27 mouse cellular contexts compared by ENCODE assay signal in the genomic region with DNA sequence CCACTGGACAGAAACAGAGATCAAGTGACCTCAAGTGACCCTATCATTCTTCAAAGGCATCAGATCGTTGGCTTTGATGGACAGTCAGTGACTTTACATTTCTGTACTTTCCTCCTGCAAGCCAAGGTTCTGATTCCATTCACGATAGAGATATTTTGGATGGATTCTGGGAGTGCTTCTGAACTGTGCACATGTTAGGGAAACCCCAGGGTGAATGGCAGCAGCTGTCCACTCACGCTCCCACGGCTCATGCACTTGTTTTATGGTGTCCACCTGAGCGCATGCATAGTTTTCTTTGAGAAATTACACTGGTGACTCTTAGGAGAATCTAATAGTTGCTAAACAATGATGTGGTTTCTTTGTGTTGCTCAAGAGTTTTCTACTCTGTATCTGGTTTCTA. TPM values are rescaled to one million over a fixed set of nuclear protein-coding genes. Genes with fewer than 3 reads are reported as not detected.
DNase-seq lines count a peak whose midpoint lies in the region; ATAC-seq and TF ChIP-seq lines count a peak whose summit lies in the region.
"Had no signal": no experiment of that assay in that cellular context is flagged by ENCODE, and none has a peak within 500 bp of the region (broad histone marks: within the 10 kb centered on the region; RNA-seq: fewer than 3 reads in every experiment).

No protein-coding gene starts in this region.

- no peak overlapping the region for H3K4me3 ChIP-seq in gastrocnemius, adult 2 months
- no peak overlapping the region for H3K4me3 ChIP-seq in lung, embryonic 15.5 days
- no peak overlapping the region for H3K4me3 ChIP-seq in intestine, embryonic 16.5 days (ENCODE audit: low read length)
- no peak overlapping the region for H3K4me3 ChIP-seq in stomach, embryonic 15.5 days (replicated peaks)
- H3K4me3 ChIP-seq in hindbrain, embryonic 11.5 days (ENCODE audit: low read depth, low read length): no peak overlapping the region
- H3K4me3 ChIP-seq: hindbrain, embryonic 15.5 days; limb, embryonic 13.5 days; neural tube, embryonic 12.5 days had no signal

- intact Hi-C loops in gastrocnemius, adult 2 months (cut with DNase I): no loop called here

- no peak overlapping the region for H3K9ac ChIP-seq in lung, embryonic 15.5 days
- H3K9ac ChIP-seq in intestine, embryonic 16.5 days (ENCODE audit: low read depth, low read length): no peak overlapping the region
- H3K9ac ChIP-seq in stomach, embryonic 15.5 days: no peak overlapping the region
- H3K9ac ChIP-seq in hindbrain, embryonic 11.5 days (ENCODE audit: low read depth, low read length): no peak overlapping the region
- H3K9ac ChIP-seq: heart, embryonic 15.5 days; hindbrain, embryonic 15.5 days; limb, embryonic 13.5 days; neural tube, embryonic 12.5 days had no signal

- H3K4me1 ChIP-seq in lung, embryonic 15.5 days: peaks cover 24% of the 10 kb centered on the region
- H3K4me1 ChIP-seq in intestine, embryonic 16.5 days (ENCODE audit: control insufficient read depth, insufficient read depth, low read length): peaks cover 4% of the 10 kb centered on the region
- no peaks in the 10 kb centered on the region for H3K4me1 ChIP-seq in stomach, embryonic 15.5 days
- H3K4me1 ChIP-seq in hindbrain, embryonic 11.5 days (replicated peaks; ENCODE audit: control insufficient read depth, insufficient read depth, low read length): no peaks in the 10 kb centered on the region
- H3K4me1 ChIP-seq: hindbrain, embryonic 15.5 days; neural tube, embryonic 12.5 days had no signal

- no peaks in the 10 kb centered on the region for H3K27me3 ChIP-seq in lung, embryonic 15.5 days
- no peaks in the 10 kb centered on the region for H3K27me3 ChIP-seq in intestine, embryonic 16.5 days (replicated peaks; ENCODE audit: control insufficient read depth, insufficient read depth, low read length)
- no peaks in the 10 kb centered on the region for H3K27me3 ChIP-seq in stomach, embryonic 15.5 days (replicated peaks)
- H3K27me3 ChIP-seq in hindbrain, embryonic 11.5 days (ENCODE audit: control insufficient read depth, insufficient read depth, low read length): no peaks in the 10 kb centered on the region
- H3K27me3 ChIP-seq: heart, embryonic 15.5 days; hindbrain, embryonic 15.5 days; limb, embryonic 13.5 days; neural tube, embryonic 12.5 days had no signal

- no peaks in the 10 kb centered on the region for H3K36me3 ChIP-seq in lung, embryonic 15.5 days
- no peaks in the 10 kb centered on the region for H3K36me3 ChIP-seq in intestine, embryonic 16.5 days (ENCODE audit: control insufficient read depth, insufficient read depth, low read length)
- no peaks in the 10 kb centered on the region for H3K36me3 ChIP-seq in stomach, embryonic 15.5 days
- H3K36me3 ChIP-seq in hindbrain, embryonic 11.5 days (ENCODE audit: control insufficient read depth, insufficient read depth, low read length): no peaks in the 10 kb centered on the region
- H3K36me3 ChIP-seq: G1E; heart, embryonic 15.5 days; hindbrain, embryonic 15.5 days; limb, embryonic 13.5 days; neural tube, embryonic 12.5 days had no signal

- H3K4me2 ChIP-seq in lung, embryonic 15.5 days: no peak overlapping the region
- no peak overlapping the region for H3K4me2 ChIP-seq in intestine, embryonic 16.5 days (ENCODE audit: low read depth, low read length)
- H3K4me2 ChIP-seq in stomach, embryonic 15.5 days: no peak overlapping the region
- H3K4me2 ChIP-seq in hindbrain, embryonic 11.5 days (replicated peaks; ENCODE audit: low read depth, low read length): no peak overlapping the region
- H3K4me2 ChIP-seq: hindbrain, embryonic 15.5 days; limb, embryonic 13.5 days; liver, embryonic 11.5 days; midbrain, embryonic 11.5 days; neural tube, embryonic 12.5 days had no signal

- peak overlapping the region; percentile 79 for H3K27ac ChIP-seq in gastrocnemius, adult 2 months
- H3K27ac ChIP-seq in lung, embryonic 15.5 days: peak overlapping the region; percentile 90
- 0 out of 2 replicates have a peak overlapping the region, but pooled peaks have one; percentile 72 for H3K27ac ChIP-seq in intestine, embryonic 16.5 days (ENCODE audit: low read length)
- H3K27ac ChIP-seq in stomach, embryonic 15.5 days: peak overlapping the region; percentile 86; the same call in 1 of the 2 replicates
- H3K27ac ChIP-seq in hindbrain, embryonic 11.5 days (ENCODE audit: low read depth, low read length): no peak overlapping the region
- H3K27ac ChIP-seq: hindbrain, embryonic 15.5 days; limb, embryonic 13.5 days; neural tube, embryonic 12.5 days had no signal

- no peaks in the 10 kb centered on the region for H3K9me3 ChIP-seq in lung, embryonic 15.5 days
- no peaks in the 10 kb centered on the region for H3K9me3 ChIP-seq in intestine, embryonic 16.5 days (ENCODE audit: control insufficient read depth, low read length)
- H3K9me3 ChIP-seq in stomach, embryonic 15.5 days: no peaks in the 10 kb centered on the region
- H3K9me3 ChIP-seq in hindbrain, embryonic 11.5 days (ENCODE audit: control insufficient read depth, low read length): no peaks in the 10 kb centered on the region
- H3K9me3 ChIP-seq: G1E; heart, embryonic 15.5 days; hindbrain, embryonic 15.5 days; limb, embryonic 13.5 days; neural tube, embryonic 12.5 days had no signal

- no peak for DNase-seq in gastrocnemius, adult 2 months
- DNase-seq in gastrocnemius, postnatal 4 days (ENCODE audit: low spot score in 2 of 2): no peak
- no peak for DNase-seq in lung, postnatal 10 days
- DNase-seq in urinary bladder, postnatal 14 days (ENCODE audit: low spot score): no peak
- no peak for DNase-seq in hindbrain, embryonic 11.5 days (ENCODE audit: low spot score)
- DNase-seq: adrenal gland, adult 8-10 months; cerebellum, adult 2 months; cerebellum, postnatal 14 days; gastrocnemius, postnatal 25 days; heart, postnatal 4 days; kidney, postnatal 14 days; layer of hippocampus, adult 9-11 months; lung, postnatal 36 days; right cerebral cortex, postnatal 4 days had no signal

- WGBS in lung, embryonic 15.5 days: 71% methylated on average over 5 of the region's 5 CpGs
- WGBS in intestine, embryonic 16.5 days: 70% methylated on average over 5 of the region's 5 CpGs
- WGBS in stomach, embryonic 15.5 days: 74% methylated on average over 5 of the region's 5 CpGs
- 85% methylated on average over 5 of the region's 5 CpGs for WGBS in hindbrain, embryonic 11.5 days

- TF ChIP-seq CTCF in gastrocnemius, adult 2 months (IDR thresholded peaks at IDR 0.05): no peak

- no peak for ATAC-seq in lung, embryonic 15.5 days (ENCODE audit: borderline replicate concordance, extremely low read depth, low FRiP score, low TSS enrichment)
- no peak for ATAC-seq in intestine, embryonic 16.5 days
- ATAC-seq in stomach, embryonic 15.5 days (ENCODE audit: insufficient read depth, low FRiP score, low read depth): no peak
- no peak for ATAC-seq in hindbrain, embryonic 11.5 days (ENCODE audit: low FRiP score)
- ATAC-seq: forebrain, embryonic 14.5 days; inflammation-experienced regulatory T-cells, adult 6 months; midbrain, embryonic 16.5 days had no signal

RNA-seq across cellular contexts. Expression of a gene that starts 0.8 kb away (rescaled TPM):
- total RNA-seq in gastrocnemius, adult 2 months (2021): 10 to 100 TPM; 52.8 to 61.6 TPM
- 100 to 1,000 TPM; 375 to 430 TPM for total RNA-seq in gastrocnemius, postnatal 4 days (2021)
- polyA plus RNA-seq in lung, embryonic 15.5 days (2015; fragmentation: Nextera tagmentation; extraction: Ambion mirVana): 801 and 904 TPM in 2 replicates
- 1,466 and 1,574 TPM in 2 replicates for polyA plus RNA-seq in intestine, embryonic 16.5 days (2015; fragmentation: Nextera tagmentation; extraction: Ambion mirVana)
- 1,795 and 1,820 TPM in 2 replicates for polyA plus RNA-seq in stomach, embryonic 15.5 days (2015; fragmentation: Nextera tagmentation; extraction: Ambion mirVana)
- polyA plus RNA-seq in hindbrain, embryonic 11.5 days (2014; fragmentation: Nextera tagmentation; extraction: Ambion mirVana): 36.8 and 41.7 TPM in 2 replicates
- total RNA-seq: G1E had no signal
- polyA plus RNA-seq: G1E had no signal

RNA-seq across cellular contexts. Expression of a gene that starts 34.3 kb away (rescaled TPM):
- total RNA-seq in gastrocnemius, adult 2 months (2021): 1 to 10 TPM; 4.0 to 5.8 TPM
- 1 to 10 TPM; 2.3 to 3.8 TPM for total RNA-seq in gastrocnemius, postnatal 4 days (2021)
- polyA plus RNA-seq in lung, embryonic 15.5 days (2015; fragmentation: Nextera tagmentation; extraction: Ambion mirVana): 11.2 and 12.0 TPM in 2 replicates
- 5.8 and 6.4 TPM in 2 replicates for polyA plus RNA-seq in intestine, embryonic 16.5 days (2015; fragmentation: Nextera tagmentation; extraction: Ambion mirVana)
- polyA plus RNA-seq in stomach, embryonic 15.5 days (2015; fragmentation: Nextera tagmentation; extraction: Ambion mirVana): 4.9 TPM in 2 replicates
- polyA plus RNA-seq in hindbrain, embryonic 11.5 days (2014; fragmentation: Nextera tagmentation; extraction: Ambion mirVana): 0.49 and 1.2 TPM in 2 replicates
- total RNA-seq: G1E had no signal
- polyA plus RNA-seq: G1E had no signal

Comparison
In these comparisons a context has a peak if more than half of its experiments do, and no peak if none do; other contexts are left out.
1. RNA of a gene that starts 0.8 kb away (polyA plus RNA-seq): 1,795 to 1,820 TPM in stomach, embryonic 15.5 days, 1,466 to 1,574 TPM in intestine, embryonic 16.5 days and 801 to 904 TPM in lung, embryonic 15.5 days; 36.8 to 41.7 TPM in hindbrain, embryonic 11.5 days; every median in the first group is over 10 times any median in the second.